19 mouse cellular contexts compared by ENCODE assay signal in the genomic region with DNA sequence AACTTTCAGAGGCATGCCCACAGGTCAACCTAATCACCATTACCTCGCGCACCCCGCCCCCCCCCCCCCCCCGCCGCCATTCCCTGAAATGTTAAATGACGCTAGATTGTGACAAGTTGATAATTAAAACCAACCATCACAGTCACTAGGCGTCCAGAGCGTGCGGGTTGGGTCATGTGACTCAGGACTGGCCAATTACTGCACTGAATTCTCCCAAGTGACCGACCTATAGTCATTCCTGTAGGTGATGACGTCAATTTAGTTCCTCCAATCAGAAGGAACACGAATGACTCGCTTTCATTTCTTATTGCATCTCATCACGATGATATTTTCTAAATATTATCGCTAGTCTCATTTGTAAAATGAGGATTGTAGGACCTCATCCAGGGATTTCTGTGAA.
DNase-seq lines count a peak whose midpoint lies in the region; ATAC-seq lines count a peak whose summit lies in the region.
"Had no signal": no experiment of that assay in that cellular context is flagged by ENCODE, and none has a peak within 500 bp of the region (broad histone marks: within the 10 kb centered on the region; RNA-seq: fewer than 3 reads in every experiment).

No protein-coding gene starts in this region.

- ATAC-seq in hindbrain, embryonic 15.5 days (ENCODE audit: low FRiP score, low read depth): 0 out of 2 replicates have a peak, but pooled peaks have one; percentile 84
- no peak for ATAC-seq in hindbrain, embryonic 12.5 days (ENCODE audit: low FRiP score)
- ATAC-seq in midbrain, embryonic 14.5 days (ENCODE audit: low FRiP score, low TSS enrichment): no peak
- ATAC-seq: intestine, embryonic 16.5 days; liver, embryonic 12.5 days had no signal

- no peaks in the 10 kb centered on the region for H3K9me3 ChIP-seq in hindbrain, embryonic 15.5 days
- no peaks in the 10 kb centered on the region for H3K9me3 ChIP-seq in hindbrain, embryonic 12.5 days (replicated peaks)
- no peaks in the 10 kb centered on the region for H3K9me3 ChIP-seq in midbrain, embryonic 14.5 days (ENCODE audit: control insufficient read depth, low read length)
- H3K9me3 ChIP-seq: embryonic facial prominence, embryonic 10.5 days; heart, embryonic 13.5 days; kidney, embryonic 15.5 days; liver, embryonic 12.5 days; neural tube, embryonic 13.5 days had no signal

- H3K4me3 ChIP-seq in hindbrain, embryonic 15.5 days: no peak overlapping the region
- no peak overlapping the region for H3K4me3 ChIP-seq in hindbrain, embryonic 12.5 days
- H3K4me3 ChIP-seq in midbrain, embryonic 14.5 days (replicated peaks; ENCODE audit: low read depth, low read length): no peak overlapping the region
- H3K4me3 ChIP-seq: embryonic facial prominence, embryonic 10.5 days; erythroblast, embryonic 14.5 days; heart, embryonic 13.5 days; kidney, embryonic 15.5 days; liver, embryonic 12.5 days; neural tube, embryonic 13.5 days had no signal

- no peaks in the 10 kb centered on the region for H3K4me1 ChIP-seq in hindbrain, embryonic 15.5 days (replicated peaks)
- H3K4me1 ChIP-seq in hindbrain, embryonic 12.5 days: no peaks in the 10 kb centered on the region
- H3K4me1 ChIP-seq in midbrain, embryonic 14.5 days (ENCODE audit: control insufficient read depth, insufficient read depth, low read length): no peaks in the 10 kb centered on the region
- H3K4me1 ChIP-seq: embryonic facial prominence, embryonic 10.5 days; liver, embryonic 12.5 days; neural tube, embryonic 13.5 days had no signal

- H3K27me3 ChIP-seq in hindbrain, embryonic 15.5 days: no peaks in the 10 kb centered on the region
- no peaks in the 10 kb centered on the region for H3K27me3 ChIP-seq in hindbrain, embryonic 12.5 days
- H3K27me3 ChIP-seq in midbrain, embryonic 14.5 days (ENCODE audit: control insufficient read depth, insufficient read depth, low read length): no peaks in the 10 kb centered on the region
- H3K27me3 ChIP-seq: heart, embryonic 13.5 days; kidney, embryonic 15.5 days; neural tube, embryonic 13.5 days had no signal

- H3K4me2 ChIP-seq in hindbrain, embryonic 15.5 days: 0 out of 2 replicates have a peak overlapping the region, but pooled peaks have one; percentile 9
- H3K4me2 ChIP-seq in hindbrain, embryonic 12.5 days (replicated peaks): no peak overlapping the region
- H3K4me2 ChIP-seq in midbrain, embryonic 14.5 days (ENCODE audit: low read length): no peak overlapping the region
- H3K4me2 ChIP-seq: heart, embryonic 13.5 days; kidney, embryonic 15.5 days; liver, embryonic 12.5 days; lung, embryonic 14.5 days; neural tube, embryonic 13.5 days had no signal

- H3K36me3 ChIP-seq in hindbrain, embryonic 15.5 days: no peaks in the 10 kb centered on the region
- H3K36me3 ChIP-seq in hindbrain, embryonic 12.5 days: no peaks in the 10 kb centered on the region
- H3K36me3 ChIP-seq in midbrain, embryonic 14.5 days (ENCODE audit: control insufficient read depth, insufficient read depth, low read length): no peaks in the 10 kb centered on the region
- H3K36me3 ChIP-seq: embryonic facial prominence, embryonic 10.5 days; heart, embryonic 13.5 days; kidney, embryonic 15.5 days; liver, embryonic 12.5 days; neural tube, embryonic 13.5 days had no signal

- no peak overlapping the region for H3K9ac ChIP-seq in hindbrain, embryonic 15.5 days
- no peak overlapping the region for H3K9ac ChIP-seq in hindbrain, embryonic 12.5 days
- H3K9ac ChIP-seq in midbrain, embryonic 14.5 days (replicated peaks; ENCODE audit: low read length): no peak overlapping the region
- H3K9ac ChIP-seq: heart, embryonic 13.5 days; kidney, embryonic 15.5 days; liver, embryonic 12.5 days; lung, embryonic 14.5 days; neural tube, embryonic 13.5 days had no signal

- 65% methylated on average over 14 of the region's 15 CpGs for WGBS in hindbrain, embryonic 15.5 days
- WGBS in hindbrain, embryonic 12.5 days: 64% methylated on average over 15 of the region's 15 CpGs
- 75% methylated on average over 15 of the region's 15 CpGs for WGBS in midbrain, embryonic 14.5 days

- H3K27ac ChIP-seq in hindbrain, embryonic 15.5 days (replicated peaks): no peak overlapping the region
- H3K27ac ChIP-seq in hindbrain, embryonic 12.5 days: no peak overlapping the region
- H3K27ac ChIP-seq in midbrain, embryonic 14.5 days (replicated peaks; ENCODE audit: low read depth, low read length): no peak overlapping the region
- H3K27ac ChIP-seq: embryonic facial prominence, embryonic 10.5 days; heart, embryonic 13.5 days; kidney, embryonic 15.5 days; liver, embryonic 12.5 days; macrophage; neural tube, embryonic 13.5 days had no signal

- DNase-seq in R1 (ENCODE audit: low read depth, low spot score) (peak; percentile 66), ZHBTc4 (ENCODE audit: low read depth, low spot score) (peak; percentile 26)
- DNase-seq in midbrain, embryonic 14.5 days: peak; percentile 41
- DNase-seq in yolk sac, embryonic 10.5 days (ENCODE audit: low spot score): no peak
- no peak for DNase-seq in layer of hippocampus, postnatal 14 days (ENCODE audit: low spot score in 2 of 2)
- DNase-seq: cerebellum, adult 11 months; cerebellum, postnatal 14 days; heart, postnatal 36 days; lung, embryonic 14.5 days had no signal

Comparison
In these comparisons a context has a peak if more than half of its experiments do, and no peak if none do; other contexts are left out.
1. DNase-seq: peak in R1 (single experiment), ZHBTc4 (single experiment) and midbrain, embryonic 14.5 days (single experiment); none in yolk sac, embryonic 10.5 days (single experiment) and layer of hippocampus, postnatal 14 days (0 of 2).